Mouse (Mus musculus): ENCODE measurements at regions not wholly inside any gene's neighbourhood (a gene's known extent, or its start where the extent isn't known, plus 50 kb on each side); places are given as distances from the start of the nearest gene placed in this dataset.

DNA sequence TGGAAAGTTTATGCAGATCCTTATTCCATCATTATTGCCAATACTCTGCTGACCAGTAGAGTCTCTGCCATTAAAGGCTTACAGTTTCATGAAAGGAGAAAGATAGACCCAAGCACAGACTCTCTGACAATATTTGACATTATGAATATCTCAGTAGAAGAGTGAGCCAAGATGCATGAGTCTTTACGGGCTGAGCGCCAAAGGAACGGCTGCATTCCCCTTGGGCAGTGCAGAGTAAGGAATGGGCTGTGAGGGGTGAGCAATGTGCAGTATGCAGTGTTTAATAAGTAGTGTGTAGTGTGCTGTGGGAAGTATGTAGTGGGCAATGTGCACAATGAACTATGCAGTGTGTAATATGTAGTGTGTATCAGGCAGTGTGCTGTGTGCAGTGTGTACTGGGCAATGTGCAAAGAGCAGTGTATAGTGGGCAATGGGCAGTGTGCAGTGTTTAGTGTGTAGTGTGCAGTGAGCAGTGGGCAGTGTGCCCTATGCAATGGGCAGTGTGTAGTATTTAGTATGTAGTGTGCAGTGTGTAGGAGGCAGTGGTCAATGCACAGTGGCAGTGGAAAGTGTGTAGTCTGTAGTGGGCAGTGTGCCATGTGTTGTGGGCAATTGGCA, 671.8 kb downstream of the 5730522E02Rik start:
- DNase-seq (ENCODE audit: low spot score in 2 of 2): no peak

DNA sequence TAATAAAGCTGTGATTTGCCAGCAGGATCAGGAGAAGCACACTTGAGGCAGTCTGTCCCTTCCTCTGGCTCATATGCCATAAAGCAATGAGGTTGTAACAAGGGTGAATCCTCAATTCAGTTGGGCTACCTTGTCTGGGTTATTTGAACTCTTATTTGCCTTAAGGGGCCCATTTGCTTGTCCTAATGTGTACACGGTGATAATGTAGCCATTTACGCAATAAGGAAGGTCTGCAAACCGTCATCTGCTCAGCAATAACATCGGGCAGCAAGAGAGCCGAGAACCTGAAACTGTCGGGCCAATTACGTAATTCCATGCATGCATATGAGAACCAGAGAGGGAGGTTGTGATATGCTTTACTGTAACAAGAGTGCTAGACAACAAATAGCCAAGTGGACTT, 674.5 kb downstream of the 5730522E02Rik start:
- DNase-seq (ENCODE audit: low spot score in 2 of 2): no peak

DNA sequence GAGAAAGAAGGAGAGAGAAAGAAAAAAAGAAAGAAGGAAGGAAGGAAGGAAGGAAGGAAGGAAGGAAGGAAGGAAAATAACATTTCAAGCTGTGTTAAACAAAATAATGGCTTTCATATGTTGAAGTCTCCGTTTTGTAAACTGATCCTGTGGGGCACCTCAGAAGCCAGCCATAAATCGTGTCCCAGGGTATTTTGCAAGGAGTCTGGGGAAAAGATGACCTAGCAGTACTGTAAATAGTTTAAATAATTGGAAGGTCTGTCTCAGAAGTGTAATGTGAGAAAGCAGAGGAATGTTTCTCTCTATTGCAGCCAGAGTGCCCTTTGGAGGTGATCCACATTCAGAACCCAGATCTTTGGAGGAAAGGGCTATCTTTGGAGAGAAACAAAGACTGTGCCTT, 677.5 kb downstream of the 5730522E02Rik start:
- DNase-seq (ENCODE audit: low spot score in 2 of 2): no peak

DNA sequence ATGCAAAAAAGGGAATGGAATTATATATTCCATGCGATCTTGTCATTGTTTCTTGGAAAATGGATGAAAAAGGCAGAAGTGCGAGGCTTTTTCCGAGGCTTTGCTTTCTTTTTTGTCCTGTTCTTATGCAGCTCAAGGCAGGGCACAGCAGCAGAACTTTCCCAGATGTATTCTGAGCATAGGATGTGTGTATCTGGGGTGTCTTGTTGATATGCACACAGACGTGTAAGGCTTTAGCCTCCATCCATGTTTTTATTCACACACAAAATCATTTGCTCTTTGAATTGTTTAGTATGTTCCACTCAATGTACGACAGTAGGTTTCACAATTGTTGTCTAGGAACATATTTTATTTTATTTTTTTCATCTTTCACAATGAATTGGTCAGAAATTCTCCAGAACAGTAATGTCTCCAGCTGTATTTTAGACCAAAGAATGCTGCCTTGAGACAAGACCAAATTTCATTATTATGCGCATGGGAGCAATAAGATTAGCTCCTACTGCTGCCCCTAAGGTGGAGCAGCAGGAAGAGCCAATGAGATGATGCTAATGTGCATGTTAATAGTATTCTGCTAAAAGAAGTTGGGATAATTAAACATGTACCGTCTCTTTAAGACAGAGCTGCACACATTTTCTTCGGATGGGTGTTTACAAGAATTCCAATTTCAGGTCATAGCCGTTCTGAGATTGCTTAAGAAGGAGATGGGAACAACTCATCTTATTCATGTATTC, 678.7 kb downstream of the 5730522E02Rik start:
- DNase-seq (ENCODE audit: low spot score in 2 of 2): no peak

DNA sequence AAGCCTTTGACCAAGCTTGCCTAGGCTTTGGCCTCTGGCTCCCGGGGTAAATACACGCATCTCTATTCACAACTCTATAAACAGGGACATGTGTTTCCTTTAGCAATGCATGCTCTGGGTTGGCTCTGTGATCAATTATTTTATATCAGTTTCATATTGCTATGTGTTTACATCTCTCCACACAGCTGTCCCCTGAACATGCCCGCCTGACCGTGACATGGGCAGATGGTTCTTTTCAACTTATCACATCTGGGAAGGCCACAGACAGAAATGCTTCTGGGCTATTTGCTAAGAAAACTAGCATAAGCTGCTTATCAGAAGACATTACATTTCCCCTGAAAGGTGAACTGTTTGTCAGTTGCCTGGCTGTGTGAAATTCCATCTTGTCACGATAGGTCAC, 682.5 kb downstream of the 5730522E02Rik start:
- no peak for DNase-seq (ENCODE audit: low spot score in 2 of 2)

DNA sequence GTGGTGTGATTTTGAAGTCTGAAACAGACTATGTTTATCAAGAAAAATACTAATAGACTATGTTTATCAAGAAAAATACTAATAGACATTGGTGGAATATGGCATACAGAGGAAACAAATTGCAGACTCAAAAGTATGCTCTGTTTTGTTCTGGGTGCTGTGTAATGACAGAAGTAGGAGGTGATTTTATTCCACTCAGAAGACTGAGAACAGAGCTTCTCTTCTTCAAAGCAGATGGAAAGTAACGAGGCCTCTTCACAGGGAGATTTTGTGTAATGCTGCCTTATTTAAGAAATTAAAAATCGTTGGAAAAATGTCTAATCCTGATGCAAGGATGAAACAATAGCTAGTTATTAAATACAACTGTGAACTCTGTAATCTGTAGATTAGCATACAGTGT, 691.7 kb downstream of the 5730522E02Rik start:
- no peak for DNase-seq (ENCODE audit: low spot score in 2 of 2)

DNA sequence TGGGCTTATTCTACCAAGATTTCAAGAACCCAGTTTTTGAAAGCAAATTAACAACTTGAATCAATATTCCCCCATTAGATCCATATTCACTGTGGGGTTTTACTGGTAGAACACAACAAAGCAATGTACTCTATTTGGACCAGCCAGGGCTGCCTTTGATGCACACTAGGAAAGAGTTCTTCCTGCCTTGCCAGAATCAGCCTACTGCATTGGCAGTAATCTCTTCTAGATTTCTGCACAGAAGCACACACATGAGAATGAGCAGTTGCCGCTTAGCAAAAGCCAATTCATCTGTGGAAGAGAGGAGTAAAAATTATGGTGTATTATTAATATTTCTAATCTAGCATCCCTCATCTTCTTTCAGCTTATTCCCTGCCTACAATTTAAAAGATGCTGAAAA, 692.4 kb downstream of the 5730522E02Rik start:
- DNase-seq (ENCODE audit: low spot score in 2 of 2): no peak

DNA sequence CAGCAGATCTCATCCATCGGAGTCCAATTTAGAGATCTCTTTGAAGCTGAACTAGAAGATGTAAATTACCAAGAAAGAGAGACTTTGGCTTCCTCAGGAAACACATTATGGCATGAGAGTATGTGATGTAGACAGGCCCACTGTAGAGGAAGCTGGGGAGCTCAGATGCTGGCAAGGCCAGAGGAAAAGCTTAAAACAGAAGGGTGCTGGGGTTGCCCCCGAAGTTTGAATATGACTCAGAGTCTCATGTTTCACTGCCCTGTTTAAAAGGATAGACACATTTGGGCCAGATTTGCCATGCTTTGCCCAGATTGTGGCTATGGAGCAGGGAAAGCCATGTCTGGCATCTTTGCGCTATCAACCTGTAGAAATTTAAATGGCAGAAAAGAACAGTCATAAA, 705.1 kb downstream of the 5730522E02Rik start:
- DNase-seq (ENCODE audit: low spot score in 2 of 2): no peak

DNA sequence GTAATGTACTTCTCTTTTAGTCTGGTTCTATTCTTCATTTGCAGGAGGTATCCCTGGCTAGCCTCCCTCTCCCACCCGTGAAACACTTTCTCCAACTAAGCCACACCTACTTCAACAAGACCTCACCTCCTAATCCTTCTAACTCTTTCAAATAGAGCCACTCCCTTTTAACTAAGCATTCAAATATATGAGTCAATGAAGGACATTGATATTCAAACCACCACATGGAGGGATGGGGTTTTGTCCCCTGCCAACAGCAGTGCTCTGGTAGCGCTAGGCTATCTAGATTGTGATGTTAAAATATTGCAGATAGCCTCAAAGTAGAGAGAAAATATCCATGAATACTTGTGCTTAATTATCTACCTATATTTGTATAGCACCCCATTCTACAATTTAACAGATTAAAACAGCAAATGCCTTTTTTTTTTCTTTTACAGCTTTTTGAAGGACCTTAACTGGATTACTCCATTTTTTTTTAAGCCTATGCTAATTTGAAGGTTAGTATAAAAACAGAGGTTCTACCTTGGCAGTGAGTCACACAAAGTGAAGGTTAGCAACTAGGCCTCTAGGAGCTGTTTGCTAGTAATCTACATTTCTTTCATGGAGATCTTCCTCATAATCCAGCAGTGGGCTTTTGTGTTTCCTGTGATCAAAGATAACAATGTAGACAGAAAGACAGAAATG, 736.7 kb downstream of the 5730522E02Rik start:
- no peak for DNase-seq (ENCODE audit: low spot score in 2 of 2)

DNA sequence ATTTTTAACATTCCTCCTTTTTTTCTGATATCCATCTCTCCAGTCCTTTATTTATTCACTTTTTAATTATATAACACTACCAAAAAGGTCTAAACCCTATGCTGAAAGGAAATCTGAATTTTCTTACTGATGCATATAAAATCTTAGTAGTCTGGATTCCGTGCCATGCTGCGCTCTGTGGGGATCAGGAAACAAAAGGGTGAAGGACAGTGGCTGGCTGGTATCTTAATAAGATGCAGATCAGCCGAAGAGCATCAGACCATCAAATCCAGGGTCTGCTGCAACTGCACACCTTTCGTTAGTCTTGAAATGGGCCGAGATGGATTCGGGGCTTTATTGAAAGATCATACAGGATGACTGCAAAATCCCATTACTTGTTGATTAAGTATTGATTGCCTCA, 740.7 kb downstream of the 5730522E02Rik start:
- DNase-seq (ENCODE audit: low spot score in 2 of 2): no peak

DNA sequence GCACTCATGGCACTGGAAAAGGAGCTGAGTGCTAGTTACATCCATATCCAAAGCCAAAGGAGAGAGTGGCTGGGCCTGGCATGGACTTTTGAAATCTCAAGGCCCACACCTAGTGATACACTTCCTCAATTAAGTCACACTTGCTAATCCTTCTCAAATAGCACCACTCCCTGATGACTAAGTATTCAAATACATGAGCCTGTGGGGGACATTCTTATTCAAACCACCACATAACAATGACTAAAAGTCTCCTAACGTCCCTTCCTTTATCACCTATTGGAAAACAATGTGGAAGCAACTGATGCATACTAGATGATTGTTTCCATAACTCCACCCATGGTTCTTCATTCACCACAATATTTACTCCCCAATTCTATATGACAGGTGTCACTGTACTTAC, 773.4 kb downstream of the 5730522E02Rik start:
- DNase-seq (ENCODE audit: low spot score in 2 of 2): no peak

DNA sequence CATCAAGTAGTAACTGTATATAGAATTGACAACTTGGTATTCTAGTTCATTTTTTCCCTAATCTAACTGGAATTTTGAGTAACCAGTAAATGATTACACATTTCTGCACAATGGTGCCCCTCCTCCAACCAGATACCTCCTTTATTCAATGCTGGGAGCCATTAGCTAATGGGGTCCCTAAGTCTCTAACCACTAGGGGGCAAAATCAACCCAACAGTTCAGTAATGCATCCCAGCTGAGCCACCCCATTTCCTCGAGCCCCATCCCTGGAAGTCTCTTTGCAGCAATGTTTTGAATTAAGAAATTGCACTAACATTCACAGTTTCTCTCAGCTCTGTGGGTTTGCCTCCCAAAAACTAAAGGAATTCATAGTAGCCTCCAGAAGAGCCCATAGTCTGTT, 774.9 kb downstream of the 5730522E02Rik start:
- DNase-seq (ENCODE audit: low spot score in 2 of 2): no peak

DNA sequence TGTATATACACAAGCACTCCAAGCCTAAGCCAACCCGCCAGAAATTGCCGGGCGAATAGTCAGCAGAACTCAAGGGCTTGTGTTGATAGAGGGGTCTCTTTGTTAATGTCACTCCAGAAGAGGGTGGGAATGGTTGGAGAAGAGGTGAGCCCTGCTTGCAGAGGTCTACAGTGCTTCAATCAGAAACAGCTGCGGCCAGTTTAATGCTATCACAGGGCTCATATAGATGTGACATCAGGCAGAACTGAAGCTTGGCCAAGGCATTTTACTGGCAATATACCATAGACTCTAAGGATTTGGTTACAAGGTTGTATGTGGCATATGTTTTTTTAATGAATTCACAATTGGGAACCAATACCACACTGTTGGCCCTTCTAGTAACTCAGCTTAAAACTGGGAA, 787.4 kb downstream of the 5730522E02Rik start:
- no peak for DNase-seq (ENCODE audit: low spot score in 2 of 2)

DNA sequence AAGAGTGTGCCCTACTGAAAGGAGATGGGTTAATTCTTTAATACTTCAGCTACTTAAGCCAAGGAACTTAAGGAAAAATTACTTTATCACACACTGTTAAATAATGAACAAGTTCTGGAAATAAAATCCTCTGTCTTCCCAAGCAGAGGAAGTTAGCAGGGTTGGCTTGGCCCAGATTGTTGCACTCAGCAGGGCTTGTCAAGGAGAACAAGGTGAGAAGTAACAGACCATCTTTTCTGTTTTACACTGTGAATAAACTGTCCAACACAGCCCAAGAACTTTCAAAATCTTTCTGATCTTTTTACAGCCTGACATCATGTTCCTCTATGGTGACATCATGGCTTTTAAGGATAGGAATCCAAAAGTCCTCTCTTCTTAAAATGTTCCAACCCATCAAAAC, 789.1 kb downstream of the 5730522E02Rik start:
- no peak for DNase-seq (ENCODE audit: low spot score in 2 of 2)

DNA sequence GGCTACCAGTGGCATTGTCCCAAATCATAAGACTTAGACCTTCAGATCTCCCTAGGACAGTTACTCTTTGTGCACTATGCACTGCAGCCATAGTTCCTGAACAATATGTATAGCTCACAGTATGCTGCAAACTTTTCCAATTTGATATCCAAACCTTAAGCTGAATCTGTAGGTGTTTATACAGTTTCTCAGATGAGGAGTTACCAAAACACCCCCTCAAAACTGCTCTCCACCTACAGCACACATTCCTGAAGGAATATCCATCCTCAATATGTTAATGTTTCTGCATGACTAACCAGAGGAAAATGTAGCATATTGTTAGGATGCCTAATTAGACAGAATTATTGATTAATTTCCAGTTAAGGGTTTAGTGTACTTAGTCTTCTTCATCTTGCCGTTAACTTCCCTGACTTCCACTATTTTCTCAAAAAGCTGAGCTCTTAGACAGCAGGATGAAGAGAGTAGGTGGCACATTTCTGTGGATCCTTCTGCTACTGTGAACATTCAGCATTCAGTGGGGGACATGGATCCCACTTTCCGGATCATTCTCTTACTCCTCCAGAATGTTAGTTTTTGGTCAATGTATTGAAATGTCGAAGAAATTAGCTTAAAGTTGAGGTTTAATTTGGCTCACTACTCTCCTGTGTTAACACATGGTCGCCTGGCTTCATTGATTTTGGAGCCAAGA, 800.0 kb downstream of the 5730522E02Rik start:
- DNase-seq (ENCODE audit: low spot score in 2 of 2): no peak

DNA sequence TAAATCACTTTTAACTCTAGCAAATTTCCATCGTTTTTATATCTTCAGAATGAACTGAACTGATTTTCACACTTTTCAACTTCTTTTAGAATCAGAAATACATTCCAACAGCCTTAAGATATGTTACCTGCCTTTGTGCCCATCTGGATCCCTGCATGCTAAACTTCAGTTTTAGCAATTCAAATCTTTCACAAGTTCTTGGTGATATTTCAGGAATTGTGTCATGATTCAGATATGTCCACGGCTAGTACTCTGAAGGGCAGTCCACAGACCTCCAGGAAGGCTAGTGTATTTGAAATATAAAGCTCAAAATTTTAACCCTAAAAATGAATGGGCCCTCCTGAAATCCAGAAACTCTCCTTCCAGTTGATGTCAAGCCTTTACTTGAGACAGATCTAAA, 818.9 kb downstream of the 5730522E02Rik start:
- no peak for DNase-seq (ENCODE audit: low spot score in 2 of 2)

DNA sequence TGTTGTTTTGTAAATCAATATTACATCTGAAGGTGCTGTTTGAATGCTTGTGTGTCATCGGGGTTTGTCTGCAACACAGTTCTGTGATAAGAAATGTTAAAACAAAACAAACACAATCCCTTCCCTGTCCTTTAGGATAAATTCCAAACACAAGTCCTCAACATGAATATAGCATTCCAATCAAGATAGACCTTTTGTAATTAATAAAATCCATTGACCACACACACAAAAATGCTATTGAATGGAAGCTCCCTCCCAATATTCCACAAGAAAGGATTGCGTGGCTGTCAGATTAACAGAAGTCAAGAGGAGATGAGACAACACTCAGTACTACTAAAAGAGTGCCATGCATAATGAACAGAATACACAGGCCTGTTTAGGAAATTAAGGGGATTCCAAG, 843.5 kb downstream of the 5730522E02Rik start:
- no peak for DNase-seq (ENCODE audit: low spot score in 2 of 2)

DNA sequence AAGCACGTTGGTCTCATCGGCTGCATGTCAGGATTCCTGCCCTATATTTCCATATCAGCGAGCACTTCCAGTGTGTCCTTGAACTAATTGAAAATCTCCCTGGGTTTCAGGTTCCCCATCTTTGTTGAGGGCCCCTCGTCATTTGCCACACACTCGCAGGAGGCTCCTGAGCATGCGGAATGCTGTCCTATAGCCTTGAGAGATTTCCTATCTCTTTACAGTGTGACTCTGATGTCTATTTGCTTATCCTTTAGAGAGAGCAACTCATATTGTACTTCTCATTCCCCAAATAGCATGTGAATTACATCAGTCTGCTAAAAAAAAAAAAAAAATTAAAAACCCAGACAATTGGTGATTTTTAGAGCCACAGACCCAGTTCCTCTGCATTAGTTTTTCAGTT, 845.1 kb downstream of the 5730522E02Rik start:
- no peak for DNase-seq (ENCODE audit: low spot score in 2 of 2)

DNA sequence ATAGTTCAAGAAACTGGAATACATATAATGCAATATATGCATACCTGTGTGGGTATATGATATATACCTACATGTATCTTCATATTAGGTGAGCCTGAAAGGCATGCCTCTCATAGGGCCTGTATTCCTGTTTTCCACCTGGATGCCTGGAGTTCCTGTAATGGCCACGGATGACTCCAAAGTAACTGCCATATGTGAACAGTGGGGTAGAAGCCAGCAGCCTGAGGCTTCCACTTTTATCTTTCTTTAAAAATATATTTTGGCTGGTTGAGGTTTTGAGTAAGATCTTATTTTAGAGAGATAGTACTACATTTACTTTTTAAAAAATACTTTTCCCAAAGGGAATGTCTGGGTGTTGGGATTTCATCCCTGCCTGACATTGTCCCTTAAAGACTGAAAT, 850.8 kb downstream of the 5730522E02Rik start:
- no peak for DNase-seq (ENCODE audit: low spot score in 2 of 2)

DNA sequence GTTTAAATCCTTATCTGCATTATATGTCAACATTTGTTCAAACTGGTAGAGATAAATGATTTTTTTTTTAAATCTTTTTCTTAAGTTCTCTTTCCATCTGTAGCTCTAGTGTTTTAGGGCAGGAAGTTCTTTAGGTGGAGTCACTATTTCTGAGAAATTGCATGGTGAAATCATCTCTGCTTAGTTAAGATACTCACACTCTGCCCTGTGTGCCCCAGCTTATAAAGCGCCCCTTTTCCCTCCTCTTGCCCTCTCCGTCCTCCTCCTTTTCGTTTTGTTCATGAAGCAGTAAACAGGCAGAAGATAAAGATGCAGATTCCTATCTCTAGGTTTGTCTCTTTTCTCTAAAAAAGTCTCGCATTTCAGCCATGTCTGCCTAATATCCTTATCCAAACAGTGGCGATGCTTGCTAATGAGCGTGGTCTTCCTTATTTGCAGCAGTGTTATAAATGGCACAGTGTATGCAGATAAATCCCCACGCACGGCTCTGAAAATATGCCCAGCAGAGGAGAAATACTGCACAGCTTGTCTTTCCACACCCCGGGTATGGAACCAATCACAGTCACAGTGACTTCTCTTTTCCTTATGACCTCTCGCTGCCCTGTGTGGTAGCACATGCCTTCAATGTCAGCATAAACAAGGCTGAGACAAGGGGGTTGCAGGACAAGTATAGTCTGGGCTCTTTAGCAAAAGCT, 852.7 kb downstream of the 5730522E02Rik start:
- DNase-seq (ENCODE audit: low spot score in 2 of 2): no peak

DNA sequence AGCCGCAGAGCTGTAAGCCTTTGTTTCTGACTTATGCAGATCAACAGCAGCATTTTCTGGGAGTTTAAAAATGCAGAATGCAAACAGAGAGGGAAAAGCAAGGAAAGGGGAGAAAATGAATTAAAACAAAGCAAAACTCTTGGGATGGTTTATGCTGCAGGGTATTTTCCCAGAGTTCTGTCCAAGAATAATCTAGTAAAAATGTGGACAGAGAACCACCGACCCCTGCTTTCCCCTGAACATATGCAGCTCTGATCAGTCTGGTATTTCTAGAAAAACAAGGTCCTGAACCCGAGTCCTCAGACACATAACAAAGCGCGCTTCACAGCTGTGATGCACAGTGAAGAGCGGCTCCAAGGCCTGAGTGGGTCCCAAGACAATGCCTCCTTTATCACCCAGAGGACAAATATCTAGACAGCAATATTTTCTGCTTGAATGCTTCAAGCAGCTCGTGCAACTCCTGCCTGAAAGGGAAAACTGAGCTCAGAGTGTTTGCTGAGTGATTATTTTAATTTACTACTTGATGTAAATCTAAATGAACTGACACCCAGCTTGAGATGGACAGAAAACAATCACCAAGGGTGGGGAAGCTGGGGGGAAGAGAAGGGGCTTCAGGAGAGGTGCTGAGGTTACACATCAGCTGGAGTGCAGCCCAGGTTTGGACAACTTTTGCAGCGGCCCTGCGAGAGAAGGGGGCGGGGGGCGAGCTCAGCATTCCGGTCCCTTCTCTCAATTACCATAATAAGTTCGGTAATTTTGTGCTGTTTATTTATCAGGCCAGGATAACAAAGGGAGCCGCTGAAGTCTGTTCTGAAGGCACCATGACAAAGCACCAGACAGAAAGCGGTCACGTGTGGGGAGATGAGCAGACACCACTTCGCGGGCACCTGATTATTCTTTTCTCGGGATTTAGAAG, 853.6 kb downstream of the 5730522E02Rik start:
- no peak for DNase-seq (ENCODE audit: low spot score in 2 of 2)
